Mouse (Mus musculus): ENCODE data around the gene Scp2. TPM values are rescaled to one million over a fixed set of nuclear protein-coding genes. Genes with fewer than 3 reads are reported as not detected.
A peak's percentile ranks its signal among the peaks of the same experiment; 100 is the strongest.

Scp2 gene
- polyA plus RNA-seq, 1 experiment from 2014 or later, result 207 TPM

- H3K36me3 ChIP-seq (ENCODE audit: control insufficient read depth, insufficient read depth, low read length), result no peaks in the 10 kb centered on the region
- H3K9me3 ChIP-seq (ENCODE audit: control insufficient read depth, low read length), result 0 out of 2 replicates have a peak, but pooled peaks cover 6% of the 10 kb centered on the region
- no peak for ATAC-seq (ENCODE audit: insufficient number of reproducible peaks, insufficient read depth, low FRiP score, low read depth)
- H3K27ac ChIP-seq (replicated peaks in 1 of 2; ENCODE audit: control insufficient read depth in 1 of 2, insufficient read depth in 1 of 2, low read depth in 2 of 2, low read length in 2 of 2), result no peak overlapping the region
- WGBS, result 79% methylated on average over 5 of the region's 5 CpGs
- no peaks in the 10 kb centered on the region for H3K27me3 ChIP-seq (ENCODE audit: control insufficient read depth, insufficient read depth, low read length)
- no peaks in the 10 kb centered on the region for H3K4me1 ChIP-seq (ENCODE audit: control insufficient read depth in 2 of 2, insufficient read depth in 2 of 2, low read length in 2 of 2)
- H3K4me2 ChIP-seq (ENCODE audit: low read length), result no peak overlapping the region
- H3K9ac ChIP-seq (ENCODE audit: low read length), result no peak overlapping the region
- no peak overlapping the region for H3K4me3 ChIP-seq (ENCODE audit: control insufficient read depth in 1 of 2, insufficient read depth in 1 of 2, low read depth in 1 of 2, low read length in 2 of 2)
Measured at GRCm38 (mm10) chr4:108127516-108127915, 17.3 kb downstream of the Scp2 start.

DNA sequence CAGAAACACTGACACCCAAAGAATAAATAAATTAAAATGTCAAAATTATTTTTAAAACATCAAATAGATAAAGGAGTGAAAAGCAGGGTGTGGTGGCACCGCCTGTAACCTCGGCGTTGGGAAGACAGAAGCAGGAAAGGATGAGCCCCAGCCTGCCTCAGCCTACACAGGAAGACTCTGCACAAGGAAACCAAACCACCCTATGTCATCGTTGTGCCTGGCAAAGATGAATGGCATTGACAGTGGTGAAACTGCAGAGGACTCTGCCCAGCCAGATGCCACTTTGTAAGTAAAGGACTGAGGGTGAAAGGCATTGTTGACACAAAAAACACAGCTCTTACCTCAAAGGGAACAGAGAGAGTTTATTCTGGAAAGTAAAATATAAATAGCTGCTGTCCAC, 18.5 kb downstream of the Scp2 start:
- no peak overlapping the region for H3K4me3 ChIP-seq (ENCODE audit: control insufficient read depth in 1 of 2, insufficient read depth in 1 of 2, low read depth in 1 of 2, low read length in 2 of 2)
- 83% methylated on average over 4 of the region's 4 CpGs for WGBS
- H3K27ac ChIP-seq (replicated peaks in 1 of 2; ENCODE audit: control insufficient read depth in 1 of 2, insufficient read depth in 1 of 2, low read depth in 2 of 2, low read length in 2 of 2), result no peak overlapping the region
- ATAC-seq (ENCODE audit: insufficient number of reproducible peaks, insufficient read depth, low FRiP score, low read depth), result no peak
- H3K27me3 ChIP-seq (ENCODE audit: control insufficient read depth, insufficient read depth, low read length), result no peaks in the 10 kb centered on the region
- H3K36me3 ChIP-seq (ENCODE audit: control insufficient read depth, insufficient read depth, low read length), result no peaks in the 10 kb centered on the region
- 0 out of 2 replicates have a peak, but pooled peaks cover 6% of the 10 kb centered on the region for H3K9me3 ChIP-seq (ENCODE audit: control insufficient read depth, low read length)
- no peak overlapping the region for H3K9ac ChIP-seq (ENCODE audit: low read length)
- no peak overlapping the region for H3K4me2 ChIP-seq (ENCODE audit: low read length)
- H3K4me1 ChIP-seq (ENCODE audit: control insufficient read depth in 2 of 2, insufficient read depth in 2 of 2, low read length in 2 of 2), result no peaks in the 10 kb centered on the region

- H3K4me2 ChIP-seq (ENCODE audit: low read length), result no peak overlapping the region
- H3K9ac ChIP-seq (ENCODE audit: low read length), result no peak overlapping the region
- H3K36me3 ChIP-seq (ENCODE audit: control insufficient read depth, insufficient read depth, low read length), result no peaks in the 10 kb centered on the region
- no peak overlapping the region for H3K27ac ChIP-seq (replicated peaks in 1 of 2; ENCODE audit: control insufficient read depth in 1 of 2, insufficient read depth in 1 of 2, low read depth in 2 of 2, low read length in 2 of 2)
- no peak for ATAC-seq (ENCODE audit: insufficient number of reproducible peaks, insufficient read depth, low FRiP score, low read depth)
- H3K4me1 ChIP-seq (ENCODE audit: control insufficient read depth in 2 of 2, insufficient read depth in 2 of 2, low read length in 2 of 2), result no peaks in the 10 kb centered on the region
- no peaks in the 10 kb centered on the region for H3K27me3 ChIP-seq (ENCODE audit: control insufficient read depth, insufficient read depth, low read length)
- no peak overlapping the region for H3K4me3 ChIP-seq (ENCODE audit: control insufficient read depth in 1 of 2, insufficient read depth in 1 of 2, low read depth in 1 of 2, low read length in 2 of 2)
- WGBS, result 93% methylated on average over 1 of the region's 1 CpGs
- H3K9me3 ChIP-seq (ENCODE audit: control insufficient read depth, low read length), result 0 out of 2 replicates have a peak, but pooled peaks cover 6% of the 10 kb centered on the region
Measured at GRCm38 (mm10) chr4:108124104-108124503, 20.7 kb downstream of the Scp2 start.

GRCm38 (mm10) chr4:108117924-108118876, 26.6 kb downstream of the Scp2 start:
- 13% methylated on average over 43 of the region's 45 CpGs for WGBS

GRCm38 (mm10) chr4:108117488-108117887, 27.3 kb downstream of the Scp2 start:
- Histone ChIP-seq H3K4me2 (ENCODE audit: low read length) (no peak overlapping the region), H3K27ac (replicated peaks in 1 of 2; ENCODE audit: control insufficient read depth in 1 of 2, insufficient read depth in 1 of 2, low read depth in 2 of 2, low read length in 2 of 2) (no peak overlapping the region), H3K4me1 (ENCODE audit: control insufficient read depth in 2 of 2, insufficient read depth in 2 of 2, low read length in 2 of 2) (no peaks in the 10 kb centered on the region), H3K27me3 (ENCODE audit: control insufficient read depth, insufficient read depth, low read length) (no peaks in the 10 kb centered on the region), H3K36me3 (ENCODE audit: control insufficient read depth, insufficient read depth, low read length) (no peaks in the 10 kb centered on the region), H3K4me3 (ENCODE audit: control insufficient read depth in 1 of 2, insufficient read depth in 1 of 2, low read depth in 1 of 2, low read length in 2 of 2) (no peak overlapping the region), H3K9ac (ENCODE audit: low read length) (no peak overlapping the region), H3K9me3 (ENCODE audit: control insufficient read depth, low read length) (no peaks in the 10 kb centered on the region)
- WGBS, result 89% methylated on average over 8 of the region's 8 CpGs
- ATAC-seq (ENCODE audit: insufficient number of reproducible peaks, insufficient read depth, low FRiP score, low read depth), result no peak

More at GRCm38 (mm10) chr4:108117924-108118876, 26.6 kb downstream of the Scp2 start:
- Histone ChIP-seq H3K27me3 (ENCODE audit: control insufficient read depth, insufficient read depth, low read length) (no peaks in the 10 kb centered on the region), H3K4me2 (ENCODE audit: low read length) (peak overlapping the region; percentile 65), H3K9ac (ENCODE audit: low read length) (peak overlapping the region; percentile 77), H3K36me3 (ENCODE audit: control insufficient read depth, insufficient read depth, low read length) (no peaks in the 10 kb centered on the region), H3K9me3 (ENCODE audit: control insufficient read depth, low read length) (no peaks in the 10 kb centered on the region), H3K4me1 (ENCODE audit: control insufficient read depth in 2 of 2, insufficient read depth in 2 of 2, low read length in 2 of 2) (no peaks in the 10 kb centered on the region), H3K4me3 (ENCODE audit: control insufficient read depth in 1 of 2, insufficient read depth in 1 of 2, low read depth in 1 of 2, low read length in 2 of 2) (peak overlapping the region; percentile 67 to 95), H3K27ac (replicated peaks in 1 of 2; ENCODE audit: control insufficient read depth in 1 of 2, insufficient read depth in 1 of 2, low read depth in 2 of 2, low read length in 2 of 2) (peak overlapping the region; percentile 72 to 74)
- peak; percentile 83 for ATAC-seq (ENCODE audit: insufficient number of reproducible peaks, insufficient read depth, low FRiP score, low read depth)

GRCm38 (mm10) chr4:108116466-108116865, 28.3 kb downstream of the Scp2 start:
- Histone ChIP-seq H3K4me3 (ENCODE audit: control insufficient read depth in 1 of 2, insufficient read depth in 1 of 2, low read depth in 1 of 2, low read length in 2 of 2) (no peak overlapping the region), H3K27ac (replicated peaks in 1 of 2; ENCODE audit: control insufficient read depth in 1 of 2, insufficient read depth in 1 of 2, low read depth in 2 of 2, low read length in 2 of 2) (no peak overlapping the region), H3K36me3 (ENCODE audit: control insufficient read depth, insufficient read depth, low read length) (no peaks in the 10 kb centered on the region), H3K4me1 (ENCODE audit: control insufficient read depth in 2 of 2, insufficient read depth in 2 of 2, low read length in 2 of 2) (no peaks in the 10 kb centered on the region), H3K4me2 (ENCODE audit: low read length) (no peak overlapping the region), H3K9ac (ENCODE audit: low read length) (no peak overlapping the region), H3K9me3 (ENCODE audit: control insufficient read depth, low read length) (no peaks in the 10 kb centered on the region), H3K27me3 (ENCODE audit: control insufficient read depth, insufficient read depth, low read length) (no peaks in the 10 kb centered on the region)
- no peak for ATAC-seq (ENCODE audit: insufficient number of reproducible peaks, insufficient read depth, low FRiP score, low read depth)
- WGBS, result 75% methylated on average over 2 of the region's 2 CpGs

GRCm38 (mm10) chr4:108110706-108111105, 34.1 kb downstream of the Scp2 start:
- Histone ChIP-seq H3K9me3 (ENCODE audit: control insufficient read depth, low read length) (no peaks in the 10 kb centered on the region), H3K4me3 (ENCODE audit: control insufficient read depth in 1 of 2, insufficient read depth in 1 of 2, low read depth in 1 of 2, low read length in 2 of 2) (no peak overlapping the region), H3K27ac (replicated peaks in 1 of 2; ENCODE audit: control insufficient read depth in 1 of 2, insufficient read depth in 1 of 2, low read depth in 2 of 2, low read length in 2 of 2) (no peak overlapping the region), H3K4me2 (ENCODE audit: low read length) (no peak overlapping the region), H3K27me3 (ENCODE audit: control insufficient read depth, insufficient read depth, low read length) (no peaks in the 10 kb centered on the region), H3K36me3 (ENCODE audit: control insufficient read depth, insufficient read depth, low read length) (no peaks in the 10 kb centered on the region), H3K4me1 (ENCODE audit: control insufficient read depth in 2 of 2, insufficient read depth in 2 of 2, low read length in 2 of 2) (no peaks in the 10 kb centered on the region), H3K9ac (ENCODE audit: low read length) (no peak overlapping the region)
- WGBS, result 82% methylated on average over 2 of the region's 2 CpGs
- ATAC-seq (ENCODE audit: insufficient number of reproducible peaks, insufficient read depth, low FRiP score, low read depth), result no peak

Data from heart, embryonic 14.5 days (tissue).